ENCODE assay signal across 26 mouse cellular contexts in genomic region chr6:41786700-41787099, GRCm38 (mm10). TPM values are rescaled to one million over a fixed set of nuclear protein-coding genes. Genes with fewer than 3 reads are reported as not detected.
"Had no signal": no experiment of that assay in that cellular context is flagged by ENCODE, and none has a peak within 500 bp of the region (broad histone marks: within the 10 kb centered on the region; RNA-seq: fewer than 3 reads in every experiment).

No protein-coding gene starts in this region.

- ATAC-seq: intestine, postnatal 0 days; liver, postnatal 0 days; lung, postnatal 0 days; midbrain, embryonic 15.5 days had no signal

- H3K4me3 ChIP-seq: kidney, embryonic 15.5 days; limb, embryonic 12.5 days; limb, embryonic 15.5 days; midbrain, embryonic 12.5 days; midbrain, embryonic 15.5 days; neural tube, embryonic 13.5 days; stomach, embryonic 15.5 days had no signal

- DNase-seq: kidney, adult 8-10 months; kidney, postnatal 14 days; kidney, postnatal 4 days; left cerebral cortex, postnatal 4 days; liver, postnatal 0 days; lung, embryonic 14.5 days; right cerebral cortex, postnatal 25 days; spleen, adult 18-20 months; thymus, postnatal 25 days had no signal

- H3K4me2 ChIP-seq: kidney, embryonic 15.5 days; limb, embryonic 12.5 days; limb, embryonic 15.5 days; liver, embryonic 11.5 days; lung, embryonic 14.5 days; midbrain, embryonic 12.5 days; midbrain, embryonic 15.5 days; neural tube, embryonic 13.5 days; stomach, embryonic 15.5 days had no signal

- H3K36me3 ChIP-seq: kidney, embryonic 15.5 days; limb, embryonic 12.5 days; limb, embryonic 15.5 days; midbrain, embryonic 12.5 days; midbrain, embryonic 15.5 days; neural tube, embryonic 13.5 days; stomach, embryonic 15.5 days had no signal

- H3K27me3 ChIP-seq: kidney, embryonic 15.5 days; limb, embryonic 12.5 days; limb, embryonic 15.5 days; midbrain, embryonic 12.5 days; midbrain, embryonic 15.5 days; neural tube, embryonic 13.5 days; stomach, embryonic 15.5 days had no signal

- H3K4me1 ChIP-seq: kidney, embryonic 15.5 days; limb, embryonic 12.5 days; limb, embryonic 15.5 days; midbrain, embryonic 12.5 days; midbrain, embryonic 15.5 days; neural tube, embryonic 13.5 days; stomach, embryonic 15.5 days had no signal

- H3K27ac ChIP-seq: kidney, embryonic 15.5 days; limb, embryonic 12.5 days; limb, embryonic 15.5 days; liver, embryonic 14.5 days; macrophage; midbrain, embryonic 12.5 days; midbrain, embryonic 15.5 days; neural tube, embryonic 13.5 days; stomach, embryonic 15.5 days had no signal

- H3K9ac ChIP-seq: kidney, embryonic 15.5 days; limb, embryonic 12.5 days; limb, embryonic 15.5 days; liver, embryonic 14.5 days; liver, postnatal 0 days; lung, embryonic 14.5 days; midbrain, embryonic 12.5 days; midbrain, embryonic 15.5 days; neural tube, embryonic 13.5 days; stomach, embryonic 15.5 days had no signal

- H3K9me3 ChIP-seq: kidney, embryonic 15.5 days; limb, embryonic 12.5 days; limb, embryonic 15.5 days; midbrain, embryonic 12.5 days; midbrain, embryonic 15.5 days; neural tube, embryonic 13.5 days; stomach, embryonic 15.5 days had no signal

RNA-seq across cellular contexts. Expression of gene Olfr459, which starts 11.7 kb away (rescaled TPM):
- total RNA-seq: layer of hippocampus, postnatal 10 days; left cerebral cortex, adult 8-10 months; left cerebral cortex, postnatal 14 days; left cerebral cortex, postnatal 4 days; megakaryocyte, adult 5-6 weeks had no signal
- polyA plus RNA-seq: kidney, embryonic 15.5 days; limb, embryonic 12.5 days; limb, embryonic 15.5 days; liver, embryonic 11.5 days; liver, embryonic 14.5 days; liver, postnatal 0 days; lung, embryonic 14.5 days; lung, postnatal 0 days; macrophage; midbrain, embryonic 12.5 days; midbrain, embryonic 15.5 days; neural tube, embryonic 13.5 days; stomach, embryonic 15.5 days; thymus, postnatal 0 days had no signal
